Mouse (Mus musculus): ENCODE data around the gene Apaf1. TPM values are rescaled to one million over a fixed set of nuclear protein-coding genes. Genes with fewer than 3 reads are reported as not detected.

Gene Apaf1
- polyA plus RNA-seq, 1 experiment from 2014 or later: 25.4 TPM

- H3K36me3 ChIP-seq: peaks cover 48% of the 10 kb centered on the region
Measured at GRCm38 (mm10) chr10:90999899-91000298, 82.7 kb downstream of the Apaf1 start.

DNA sequence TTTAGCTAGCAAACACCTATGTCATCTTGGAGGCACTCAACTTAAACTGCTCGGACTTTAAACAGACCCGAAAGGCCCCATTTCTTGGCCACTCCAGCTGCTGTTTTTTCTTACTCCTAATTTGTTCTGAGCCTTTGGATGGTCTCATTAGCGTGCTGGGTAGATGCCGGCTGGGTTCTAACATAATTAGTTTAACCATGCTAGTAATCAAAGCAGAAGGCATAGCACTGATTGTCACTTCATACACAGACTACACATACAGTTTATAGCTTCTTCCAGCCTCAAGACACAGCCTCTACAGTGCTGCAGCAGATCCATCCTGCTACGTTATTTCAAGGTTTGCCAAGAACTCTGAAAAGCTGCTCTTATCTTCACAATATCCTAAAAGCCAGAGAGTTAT is 88.7 kb downstream of the Apaf1 start:
- H3K4me1 ChIP-seq: no peaks in the 10 kb centered on the region
- peaks cover 61% of the 10 kb centered on the region for H3K36me3 ChIP-seq
- WGBS: 91% methylated on average over 5 of the region's 5 CpGs
- H3K27ac ChIP-seq: no peak overlapping the region
- H3K4me3 ChIP-seq: no peak overlapping the region
- H3K27me3 ChIP-seq (ENCODE audit: low read depth, poor library complexity, severe bottlenecking): no peaks in the 10 kb centered on the region
- no peaks in the 10 kb centered on the region for H3K9me3 ChIP-seq (replicated peaks)
- no peak for DNase-seq (ENCODE audit: low spot score)

More at GRCm38 (mm10) chr10:90999899-91000298, 82.7 kb downstream of the Apaf1 start:
- DNase-seq (ENCODE audit: low spot score): no peak
- Histone ChIP-seq H3K4me3 (no peak overlapping the region), H3K27ac (no peak overlapping the region), H3K27me3 (ENCODE audit: low read depth, poor library complexity, severe bottlenecking) (no peaks in the 10 kb centered on the region), H3K9me3 (replicated peaks) (no peaks in the 10 kb centered on the region), H3K4me1 (no peaks in the 10 kb centered on the region)
- 87% methylated on average over 5 of the region's 5 CpGs for WGBS

- H3K36me3 ChIP-seq: peaks cover 50% of the 10 kb centered on the region
- DNase-seq (ENCODE audit: low spot score): no peak
Measured at GRCm38 (mm10) chr10:90992237-90992636, 90.3 kb downstream of the Apaf1 start.

GRCm38 (mm10) chr10:90990340-90990739 is 92.2 kb downstream of the Apaf1 start:
- no peaks in the 10 kb centered on the region for H3K4me1 ChIP-seq
- no peak overlapping the region for H3K27ac ChIP-seq
- H3K27me3 ChIP-seq (ENCODE audit: low read depth, poor library complexity, severe bottlenecking): no peaks in the 10 kb centered on the region
- no peaks in the 10 kb centered on the region for H3K9me3 ChIP-seq (replicated peaks)
- DNase-seq (ENCODE audit: low spot score): no peak
- 90% methylated on average over 6 of the region's 6 CpGs for WGBS
- no peak overlapping the region for H3K4me3 ChIP-seq
- H3K36me3 ChIP-seq: peaks cover 33% of the 10 kb centered on the region

More at GRCm38 (mm10) chr10:90992237-90992636, 90.3 kb downstream of the Apaf1 start:
- Histone ChIP-seq H3K4me1 (no peaks in the 10 kb centered on the region), H3K27me3 (ENCODE audit: low read depth, poor library complexity, severe bottlenecking) (no peaks in the 10 kb centered on the region), H3K4me3 (no peak overlapping the region), H3K27ac (no peak overlapping the region), H3K9me3 (replicated peaks) (no peaks in the 10 kb centered on the region)
- 90% methylated on average over 6 of the region's 6 CpGs for WGBS

GRCm38 (mm10) chr10:90983046-90983445 is 99.5 kb downstream of the Apaf1 start:
- no peaks in the 10 kb centered on the region; the same call in 1 of the 2 replicates for H3K36me3 ChIP-seq
- no peaks in the 10 kb centered on the region for H3K9me3 ChIP-seq (replicated peaks)
- H3K27me3 ChIP-seq (ENCODE audit: low read depth, poor library complexity, severe bottlenecking): no peaks in the 10 kb centered on the region
- H3K4me1 ChIP-seq: no peaks in the 10 kb centered on the region
- WGBS: 91% methylated on average over 8 of the region's 8 CpGs
- no peak overlapping the region for H3K27ac ChIP-seq
- no peak for DNase-seq (ENCODE audit: low spot score)
- no peak overlapping the region for H3K4me3 ChIP-seq

- Histone ChIP-seq H3K27me3 (ENCODE audit: low read depth, poor library complexity, severe bottlenecking) (no peaks in the 10 kb centered on the region), H3K36me3 (no peaks in the 10 kb centered on the region; the same call in 1 of the 2 replicates), H3K9me3 (replicated peaks) (no peaks in the 10 kb centered on the region), H3K27ac (no peak overlapping the region), H3K4me1 (no peaks in the 10 kb centered on the region), H3K4me3 (no peak overlapping the region)
- DNase-seq (ENCODE audit: low spot score): no peak
- WGBS: 91% methylated on average over 4 of the region's 4 CpGs
Measured at GRCm38 (mm10) chr10:90981811-90982210, 100.8 kb downstream of the Apaf1 start.

- no peak overlapping the region for H3K4me3 ChIP-seq
- no peaks in the 10 kb centered on the region for H3K9me3 ChIP-seq (replicated peaks)
- no peaks in the 10 kb centered on the region for H3K36me3 ChIP-seq
- no peak for DNase-seq (ENCODE audit: low spot score)
- 88% methylated on average over 6 of the region's 6 CpGs for WGBS
- H3K27me3 ChIP-seq (ENCODE audit: low read depth, poor library complexity, severe bottlenecking): peaks cover 36% of the 10 kb centered on the region
- H3K4me1 ChIP-seq: peaks cover 11% of the 10 kb centered on the region
- H3K27ac ChIP-seq: no peak overlapping the region
Measured at GRCm38 (mm10) chr10:90974491-90974890, 108.1 kb downstream of the Apaf1 start.

GRCm38 (mm10) chr10:90974084-90974483 is 108.5 kb downstream of the Apaf1 start:
- H3K27me3 ChIP-seq (ENCODE audit: low read depth, poor library complexity, severe bottlenecking): peaks cover 40% of the 10 kb centered on the region
- no peak overlapping the region for H3K4me3 ChIP-seq
- no peaks in the 10 kb centered on the region for H3K36me3 ChIP-seq
- 88% methylated on average over 2 of the region's 2 CpGs for WGBS
- peaks cover 15% of the 10 kb centered on the region for H3K4me1 ChIP-seq
- no peaks in the 10 kb centered on the region for H3K9me3 ChIP-seq (replicated peaks)
- no peak for DNase-seq (ENCODE audit: low spot score)
- no peak overlapping the region for H3K27ac ChIP-seq

GRCm38 (mm10) chr10:90970560-90970959 is 112.0 kb downstream of the Apaf1 start:
- 43% methylated on average over 4 of the region's 4 CpGs for WGBS
- Histone ChIP-seq H3K36me3 (no peaks in the 10 kb centered on the region), H3K4me1 (peaks cover 27% of the 10 kb centered on the region), H3K9me3 (replicated peaks) (no peaks in the 10 kb centered on the region), H3K27ac (no peak overlapping the region), H3K4me3 (no peak overlapping the region), H3K27me3 (ENCODE audit: low read depth, poor library complexity, severe bottlenecking) (peaks cover 75% of the 10 kb centered on the region)
- DNase-seq (ENCODE audit: low spot score): no peak

GRCm38 (mm10) chr10:90969355-90970174 is 113.0 kb downstream of the Apaf1 start:
- DNase-seq (ENCODE audit: low spot score): peak; percentile 66
- Histone ChIP-seq H3K4me3 (peak overlapping the region; percentile 58), H3K9me3 (replicated peaks) (no peaks in the 10 kb centered on the region), H3K36me3 (no peaks in the 10 kb centered on the region), H3K27me3 (ENCODE audit: low read depth, poor library complexity, severe bottlenecking) (peaks cover 84% of the 10 kb centered on the region), H3K27ac (peak overlapping the region; percentile 50), H3K4me1 (peaks cover 29% of the 10 kb centered on the region)
- 2% methylated on average over 72 of the region's 72 CpGs for WGBS

DNA sequence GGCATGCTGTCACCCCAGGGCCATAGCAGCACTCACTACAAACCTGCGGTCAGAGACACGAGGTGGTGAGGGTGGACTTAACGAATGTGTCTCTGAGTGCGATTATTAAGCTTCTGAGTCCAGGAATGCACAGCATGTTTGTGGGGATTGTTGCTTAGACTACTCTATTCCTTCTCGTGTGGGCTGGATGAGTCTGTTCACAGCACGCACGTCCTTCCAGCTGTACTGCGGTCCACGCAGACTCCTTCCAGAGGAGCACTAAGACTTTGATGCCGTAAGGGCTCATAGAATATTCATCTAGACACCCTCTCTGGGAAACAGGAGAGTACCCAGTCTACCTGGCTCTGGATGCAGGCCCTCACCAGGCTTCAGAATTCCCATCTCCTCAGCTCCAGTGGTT is 114.3 kb downstream of the Apaf1 start:
- WGBS: 88% methylated on average over 10 of the region's 10 CpGs
- H3K4me3 ChIP-seq: no peak overlapping the region
- no peaks in the 10 kb centered on the region for H3K9me3 ChIP-seq (replicated peaks)
- H3K27me3 ChIP-seq (ENCODE audit: low read depth, poor library complexity, severe bottlenecking): peaks cover 83% of the 10 kb centered on the region
- peaks cover 33% of the 10 kb centered on the region for H3K4me1 ChIP-seq
- H3K27ac ChIP-seq: no peak overlapping the region
- no peak for DNase-seq (ENCODE audit: low spot score)
- no peaks in the 10 kb centered on the region for H3K36me3 ChIP-seq

- peak; percentile 44 for DNase-seq (ENCODE audit: low spot score)
- 8% methylated on average over 9 of the region's 9 CpGs for WGBS
- Histone ChIP-seq H3K36me3 (no peaks in the 10 kb centered on the region), H3K4me1 (peaks cover 33% of the 10 kb centered on the region), H3K27ac (no peak overlapping the region), H3K4me3 (peak overlapping the region; percentile 25; the same call in 1 of the 2 replicates), H3K27me3 (ENCODE audit: low read depth, poor library complexity, severe bottlenecking) (peaks cover 70% of the 10 kb centered on the region), H3K9me3 (replicated peaks) (no peaks in the 10 kb centered on the region)
Measured at GRCm38 (mm10) chr10:90966821-90967220, 115.7 kb downstream of the Apaf1 start.

- H3K27me3 ChIP-seq (ENCODE audit: low read depth, poor library complexity, severe bottlenecking): peaks cover 64% of the 10 kb centered on the region
- H3K27ac ChIP-seq: no peak overlapping the region; the same call in 1 of the 2 replicates
- no peaks in the 10 kb centered on the region for H3K36me3 ChIP-seq
- whole genome bisulfite sequencing: 53% methylated on average over 14 of the region's 14 CpGs
- no peak overlapping the region for H3K4me3 ChIP-seq
- H3K9me3 ChIP-seq (replicated peaks): no peaks in the 10 kb centered on the region
- no peak for DNase-seq (ENCODE audit: low spot score)
- H3K4me1 ChIP-seq: peaks cover 33% of the 10 kb centered on the region
Measured at GRCm38 (mm10) chr10:90965671-90966315, 116.8 kb downstream of the Apaf1 start.

All from limb, embryonic 10.5 days (tissue).